In genomic region chr3:148422720-148423119, GRCm38 (mm10) we compare ENCODE assay signal across 25 mouse cellular contexts.
DNase-seq lines count a peak whose midpoint lies in the region; ATAC-seq and TF ChIP-seq lines count a peak whose summit lies in the region.
"Had no signal": no experiment of that assay in that cellular context is flagged by ENCODE, and none has a peak within 500 bp of the region (broad histone marks: within the 10 kb centered on the region; RNA-seq: fewer than 3 reads in every experiment).

No protein-coding gene starts in this region.

- no peaks in the 10 kb centered on the region for H3K79me2 ChIP-seq in liver, adult 2 months (ENCODE audit: control insufficient read depth, insufficient read depth, low read length)

- H3K36me3 ChIP-seq in liver, adult 2 months (ENCODE audit: control insufficient read depth, insufficient read depth, low read length), result no peaks in the 10 kb centered on the region
- no peaks in the 10 kb centered on the region for H3K36me3 ChIP-seq in liver, embryonic 12.5 days
- no peaks in the 10 kb centered on the region for H3K36me3 ChIP-seq in intestine, embryonic 16.5 days (ENCODE audit: control insufficient read depth, insufficient read depth, low read length)
- no peaks in the 10 kb centered on the region for H3K36me3 ChIP-seq in small intestine, adult 2 months (ENCODE audit: control insufficient read depth, insufficient read depth, low read length)
- no peaks in the 10 kb centered on the region for H3K36me3 ChIP-seq in midbrain, embryonic 13.5 days
- H3K36me3 ChIP-seq: hindbrain, embryonic 10.5 days; hindbrain, embryonic 15.5 days; liver, embryonic 13.5 days; lung, embryonic 15.5 days; midbrain, embryonic 10.5 days; neural tube, embryonic 12.5 days had no signal

- ATAC-seq in liver, embryonic 12.5 days, result no peak
- ATAC-seq in intestine, embryonic 16.5 days, result peak; percentile 94
- no peak for ATAC-seq in midbrain, embryonic 13.5 days
- ATAC-seq: forebrain, embryonic 13.5 days; midbrain, embryonic 16.5 days had no signal

- no peak overlapping the region for H3K27ac ChIP-seq in liver, adult 2 months (replicated peaks; ENCODE audit: insufficient read depth, low read depth, low read length)
- no peak overlapping the region for H3K27ac ChIP-seq in liver, embryonic 12.5 days
- no peak overlapping the region for H3K27ac ChIP-seq in intestine, embryonic 16.5 days (ENCODE audit: low read length)
- H3K27ac ChIP-seq in small intestine, adult 2 months (ENCODE audit: insufficient read depth, low read depth, low read length), result peak overlapping the region; percentile 63; the same call in 1 of the 2 replicates
- no peak overlapping the region for H3K27ac ChIP-seq in midbrain, embryonic 13.5 days
- H3K27ac ChIP-seq: forebrain, embryonic 13.5 days; hindbrain, embryonic 10.5 days; hindbrain, embryonic 15.5 days; liver, embryonic 13.5 days; lung, embryonic 15.5 days; midbrain, embryonic 10.5 days; neural tube, embryonic 12.5 days had no signal

- no peaks in the 10 kb centered on the region for H3K9me3 ChIP-seq in liver, embryonic 12.5 days (replicated peaks)
- H3K9me3 ChIP-seq in intestine, embryonic 16.5 days (ENCODE audit: control insufficient read depth, low read length), result no peaks in the 10 kb centered on the region
- H3K9me3 ChIP-seq in midbrain, embryonic 13.5 days, result no peaks in the 10 kb centered on the region
- H3K9me3 ChIP-seq: forebrain, embryonic 13.5 days; hindbrain, embryonic 10.5 days; hindbrain, embryonic 15.5 days; liver, embryonic 13.5 days; lung, embryonic 15.5 days; midbrain, embryonic 10.5 days; neural tube, embryonic 12.5 days had no signal

- no peak overlapping the region for H3K4me3 ChIP-seq in liver, adult 2 months (ENCODE audit: insufficient read depth, low read depth, low read length)
- H3K4me3 ChIP-seq in liver, embryonic 12.5 days, result no peak overlapping the region
- no peak overlapping the region for H3K4me3 ChIP-seq in intestine, embryonic 16.5 days (ENCODE audit: low read length)
- H3K4me3 ChIP-seq in small intestine, adult 2 months (ENCODE audit: low read depth, low read length), result no peak overlapping the region
- H3K4me3 ChIP-seq in midbrain, embryonic 13.5 days (replicated peaks), result no peak overlapping the region
- H3K4me3 ChIP-seq: erythroblast, embryonic 14.5 days; forebrain, embryonic 13.5 days; hindbrain, embryonic 10.5 days; hindbrain, embryonic 15.5 days; liver, embryonic 13.5 days; lung, embryonic 15.5 days; midbrain, embryonic 10.5 days; neural tube, embryonic 12.5 days had no signal

- peak; percentile 30 for DNase-seq in liver, adult 2 months (ENCODE audit: extremely low read depth, low read depth, low spot score)
- peak; percentile 17 for DNase-seq in MN1 (ENCODE audit: low spot score)
- DNase-seq in kidney, adult 11 months, result no peak
- DNase-seq in ovary, adult 18-20 months (ENCODE audit: low spot score), result no peak
- DNase-seq: adrenal gland, postnatal 25 days; cerebellum, adult 11-12 months; cerebellum, postnatal 10 days; gastrocnemius, postnatal 10 days; heart, postnatal 14 days; kidney, postnatal 25 days; liver, embryonic 13.5 days; right cerebral cortex, postnatal 4 days had no signal

- H3K27me3 ChIP-seq in liver, adult 2 months (ENCODE audit: control insufficient read depth, insufficient read depth, low read length), result no peaks in the 10 kb centered on the region
- H3K27me3 ChIP-seq in liver, embryonic 12.5 days (replicated peaks), result no peaks in the 10 kb centered on the region; the same call in 1 of the 2 replicates
- H3K27me3 ChIP-seq in intestine, embryonic 16.5 days (replicated peaks; ENCODE audit: control insufficient read depth, insufficient read depth, low read length), result no peaks in the 10 kb centered on the region
- no peaks in the 10 kb centered on the region for H3K27me3 ChIP-seq in small intestine, adult 2 months (ENCODE audit: control insufficient read depth, insufficient read depth, low read length)
- 0 out of 2 replicates have a peak, but pooled peaks cover 10% of the 10 kb centered on the region for H3K27me3 ChIP-seq in midbrain, embryonic 13.5 days
- H3K27me3 ChIP-seq: CH12.LX; liver, embryonic 13.5 days; lung, embryonic 15.5 days had no signal

- no peak overlapping the region for H3K4me2 ChIP-seq in liver, embryonic 12.5 days
- no peak overlapping the region for H3K4me2 ChIP-seq in intestine, embryonic 16.5 days (ENCODE audit: low read depth, low read length)
- no peak overlapping the region for H3K4me2 ChIP-seq in midbrain, embryonic 13.5 days (replicated peaks)
- H3K4me2 ChIP-seq: forebrain, embryonic 13.5 days; hindbrain, embryonic 15.5 days; liver, embryonic 13.5 days; lung, embryonic 15.5 days; neural tube, embryonic 12.5 days had no signal

- H3K4me1 ChIP-seq in liver, adult 2 months (ENCODE audit: control insufficient read depth, insufficient read depth, low read length), result no peaks in the 10 kb centered on the region
- peaks cover 28% of the 10 kb centered on the region for H3K4me1 ChIP-seq in liver, embryonic 12.5 days
- peaks cover 4% of the 10 kb centered on the region; the same call in 1 of the 2 replicates for H3K4me1 ChIP-seq in intestine, embryonic 16.5 days (ENCODE audit: control insufficient read depth, insufficient read depth, low read length)
- H3K4me1 ChIP-seq in small intestine, adult 2 months (ENCODE audit: control insufficient read depth, insufficient read depth, insufficient read length, low read length), result peaks cover 18% of the 10 kb centered on the region
- H3K4me1 ChIP-seq in midbrain, embryonic 13.5 days (replicated peaks), result peaks cover 18% of the 10 kb centered on the region
- H3K4me1 ChIP-seq: hindbrain, embryonic 15.5 days; lung, embryonic 15.5 days had no signal

- no peak for TF ChIP-seq POLR2A in liver, adult 2 months (IDR thresholded peaks at IDR 0.05; ENCODE audit: extremely low read depth, insufficient read depth, low read length)
- no peak for TF ChIP-seq POLR2A in small intestine, adult 2 months (IDR thresholded peaks at IDR 0.05; ENCODE audit: low read depth, low read length)

- H3K9ac ChIP-seq in liver, adult 2 months (ENCODE audit: low read depth, low read length), result no peak overlapping the region
- H3K9ac ChIP-seq in liver, embryonic 12.5 days, result no peak overlapping the region
- H3K9ac ChIP-seq in intestine, embryonic 16.5 days (ENCODE audit: low read depth, low read length), result no peak overlapping the region
- H3K9ac ChIP-seq in midbrain, embryonic 13.5 days (replicated peaks), result no peak overlapping the region
- H3K9ac ChIP-seq: forebrain, embryonic 13.5 days; hindbrain, embryonic 15.5 days; liver, embryonic 13.5 days; lung, embryonic 15.5 days; neural tube, embryonic 12.5 days had no signal

- TF ChIP-seq CTCF in liver, adult 2 months (IDR thresholded peaks at IDR 0.05; ENCODE audit: low read depth, low read length), result no peak
- TF ChIP-seq CTCF in small intestine, adult 2 months (IDR thresholded peaks at IDR 0.05; ENCODE audit: extremely low read depth, insufficient read length, insufficient replicate concordance, low read depth, low read length), result no peak

- 29% methylated on average over 3 of the region's 3 CpGs for WGBS in liver, adult 2 months
- 57% methylated on average over 3 of the region's 3 CpGs for WGBS in liver, embryonic 12.5 days (ENCODE audit: insufficient replicate concordance)
- 36% methylated on average over 3 of the region's 3 CpGs for WGBS in intestine, embryonic 16.5 days
- 27% methylated on average over 3 of the region's 3 CpGs for whole genome bisulfite sequencing in small intestine, adult 2 months
- WGBS in midbrain, embryonic 13.5 days, result 83% methylated on average over 3 of the region's 3 CpGs

Comparison
In these comparisons a context has a peak if more than half of its experiments do, and no peak if none do; other contexts are left out.
1. DNase-seq: peak in liver, adult 2 months (single experiment) and MN1 (single experiment); none in kidney, adult 11 months (single experiment) and ovary, adult 18-20 months (single experiment).